In the genomic region with DNA sequence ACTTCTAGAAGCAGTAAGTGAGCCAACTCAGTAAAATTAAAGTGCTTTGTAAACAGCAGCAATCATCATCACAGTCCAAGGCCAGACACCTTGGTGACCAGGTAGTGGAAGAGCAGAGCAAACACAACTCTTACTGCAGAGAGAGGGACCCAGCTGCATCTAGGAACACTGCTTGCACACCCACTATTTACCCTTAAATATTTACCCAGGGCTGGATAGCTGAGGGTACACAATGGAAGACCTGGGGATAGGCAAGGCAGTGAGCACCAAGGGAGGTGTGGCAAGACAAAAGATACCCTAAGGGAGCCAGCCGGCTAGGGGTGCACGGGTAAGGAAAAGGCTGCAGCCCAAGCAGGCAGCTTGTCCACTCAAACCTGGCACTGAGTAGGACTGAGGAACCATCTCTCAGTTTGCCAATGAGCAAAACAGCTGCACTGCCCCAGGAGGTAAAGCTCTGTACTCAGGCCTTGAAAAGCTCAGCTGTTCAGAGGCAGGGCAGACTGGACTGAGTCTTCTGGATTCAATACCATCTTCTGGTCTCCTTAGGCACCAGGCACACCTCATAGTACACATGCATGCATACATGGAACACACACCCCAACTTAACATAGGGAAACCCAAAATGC, we compare ENCODE assay signal across 23 mouse cellular contexts. TPM values are rescaled to one million over a fixed set of nuclear protein-coding genes. Genes with fewer than 3 reads are reported as not detected.
DNase-seq lines count a peak whose midpoint lies in the region; ATAC-seq lines count a peak whose summit lies in the region.
"Had no signal": no experiment of that assay in that cellular context is flagged by ENCODE, and none has a peak within 500 bp of the region (broad histone marks: within the 10 kb centered on the region; RNA-seq: fewer than 3 reads in every experiment).

No protein-coding gene starts in this region.

- ATAC-seq in hindbrain, embryonic 14.5 days (ENCODE audit: low FRiP score) = peak; percentile 12; the same call in 1 of the 2 replicates
- ATAC-seq in hindbrain, embryonic 11.5 days (ENCODE audit: low FRiP score) = no peak
- peak; percentile 45 for ATAC-seq in intestine, embryonic 15.5 days
- ATAC-seq in liver, embryonic 13.5 days (ENCODE audit: low read depth) = peak; percentile 28; the same call in 1 of the 2 replicates
- ATAC-seq in stomach, embryonic 14.5 days (ENCODE audit: insufficient number of reproducible peaks, insufficient read depth, low FRiP score, low read depth) = peak; percentile 81
- no peak for ATAC-seq in midbrain, embryonic 14.5 days (ENCODE audit: low FRiP score, low TSS enrichment)
- ATAC-seq in erythroid progenitor cell, adult 5-6 weeks (replicated peaks; ENCODE audit: low FRiP score, poor library complexity, severe bottlenecking) = no peak
- ATAC-seq: forebrain, embryonic 14.5 days; inflammation-experienced regulatory T-cells, adult 6 months had no signal

- H3K27ac ChIP-seq in hindbrain, embryonic 14.5 days = no peak overlapping the region
- no peak overlapping the region for H3K27ac ChIP-seq in hindbrain, embryonic 11.5 days (ENCODE audit: low read depth, low read length)
- no peak overlapping the region for H3K27ac ChIP-seq in intestine, embryonic 15.5 days
- H3K27ac ChIP-seq in liver, embryonic 13.5 days = 0 out of 2 replicates have a peak overlapping the region, but pooled peaks have one; percentile 4
- peak overlapping the region; percentile 78 for H3K27ac ChIP-seq in stomach, embryonic 14.5 days (ENCODE audit: low read length)
- no peak overlapping the region for H3K27ac ChIP-seq in midbrain, embryonic 14.5 days (replicated peaks; ENCODE audit: low read depth, low read length)
- H3K27ac ChIP-seq: heart, embryonic 10.5 days; hindbrain, embryonic 12.5 days; midbrain, embryonic 12.5 days; neural tube, embryonic 13.5 days had no signal

- 73% methylated on average over 2 of the region's 2 CpGs for WGBS in hindbrain, embryonic 14.5 days
- WGBS in hindbrain, embryonic 11.5 days = 72% methylated on average over 2 of the region's 2 CpGs
- WGBS in intestine, embryonic 15.5 days = 49% methylated on average over 2 of the region's 2 CpGs
- WGBS in liver, embryonic 13.5 days (ENCODE audit: insufficient replicate concordance) = 78% methylated on average over 2 of the region's 2 CpGs
- WGBS in stomach, embryonic 14.5 days = 57% methylated on average over 2 of the region's 2 CpGs
- WGBS in midbrain, embryonic 14.5 days = 48% methylated on average over 2 of the region's 2 CpGs

- peaks cover under 1% of the 10 kb centered on the region for H3K4me1 ChIP-seq in hindbrain, embryonic 14.5 days (replicated peaks; ENCODE audit: control insufficient read depth, insufficient read depth, low read length)
- no peaks in the 10 kb centered on the region for H3K4me1 ChIP-seq in hindbrain, embryonic 11.5 days (replicated peaks; ENCODE audit: control insufficient read depth, insufficient read depth, low read length)
- H3K4me1 ChIP-seq in intestine, embryonic 15.5 days (replicated peaks) = peaks cover 54% of the 10 kb centered on the region
- H3K4me1 ChIP-seq in liver, embryonic 13.5 days (replicated peaks) = peaks cover 81% of the 10 kb centered on the region
- peaks cover 39% of the 10 kb centered on the region for H3K4me1 ChIP-seq in stomach, embryonic 14.5 days (ENCODE audit: control insufficient read depth, insufficient read depth, low read length)
- peaks cover 4% of the 10 kb centered on the region; the same call in 1 of the 2 replicates for H3K4me1 ChIP-seq in midbrain, embryonic 14.5 days (ENCODE audit: control insufficient read depth, insufficient read depth, low read length)

- no peaks in the 10 kb centered on the region for H3K9me3 ChIP-seq in hindbrain, embryonic 14.5 days (ENCODE audit: control insufficient read depth, low read length)
- no peaks in the 10 kb centered on the region for H3K9me3 ChIP-seq in hindbrain, embryonic 11.5 days (ENCODE audit: control insufficient read depth, low read length)
- H3K9me3 ChIP-seq in intestine, embryonic 15.5 days = no peaks in the 10 kb centered on the region
- no peaks in the 10 kb centered on the region for H3K9me3 ChIP-seq in liver, embryonic 13.5 days (replicated peaks)
- H3K9me3 ChIP-seq in stomach, embryonic 14.5 days (ENCODE audit: control insufficient read depth, low read depth, low read length) = no peaks in the 10 kb centered on the region
- H3K9me3 ChIP-seq in midbrain, embryonic 14.5 days (ENCODE audit: control insufficient read depth, low read length) = no peaks in the 10 kb centered on the region
- H3K9me3 ChIP-seq: heart, embryonic 10.5 days; hindbrain, embryonic 12.5 days; kidney, embryonic 15.5 days; limb, embryonic 12.5 days; midbrain, embryonic 12.5 days; neural tube, embryonic 13.5 days had no signal

- H3K4me3 ChIP-seq in hindbrain, embryonic 14.5 days (replicated peaks; ENCODE audit: low read length) = no peak overlapping the region
- H3K4me3 ChIP-seq in hindbrain, embryonic 11.5 days (ENCODE audit: low read depth, low read length) = no peak overlapping the region
- H3K4me3 ChIP-seq in intestine, embryonic 15.5 days (replicated peaks) = no peak overlapping the region
- no peak overlapping the region for H3K4me3 ChIP-seq in liver, embryonic 13.5 days (replicated peaks)
- H3K4me3 ChIP-seq in stomach, embryonic 14.5 days (ENCODE audit: low read depth, low read length) = no peak overlapping the region
- H3K4me3 ChIP-seq in midbrain, embryonic 14.5 days (replicated peaks; ENCODE audit: low read depth, low read length) = no peak overlapping the region
- H3K4me3 ChIP-seq: heart, embryonic 10.5 days; hindbrain, embryonic 12.5 days; kidney, embryonic 15.5 days; limb, embryonic 12.5 days; midbrain, embryonic 12.5 days; neural tube, embryonic 13.5 days had no signal

- no peaks in the 10 kb centered on the region for H3K27me3 ChIP-seq in hindbrain, embryonic 14.5 days (ENCODE audit: control insufficient read depth, insufficient read depth, low read length)
- H3K27me3 ChIP-seq in hindbrain, embryonic 11.5 days (ENCODE audit: control insufficient read depth, insufficient read depth, low read length) = no peaks in the 10 kb centered on the region
- H3K27me3 ChIP-seq in intestine, embryonic 15.5 days (replicated peaks) = no peaks in the 10 kb centered on the region
- no peaks in the 10 kb centered on the region for H3K27me3 ChIP-seq in liver, embryonic 13.5 days
- H3K27me3 ChIP-seq in stomach, embryonic 14.5 days (ENCODE audit: control insufficient read depth, insufficient read depth, low read length) = no peaks in the 10 kb centered on the region
- H3K27me3 ChIP-seq in midbrain, embryonic 14.5 days (ENCODE audit: control insufficient read depth, insufficient read depth, low read length) = no peaks in the 10 kb centered on the region
- H3K27me3 ChIP-seq: hindbrain, embryonic 12.5 days; kidney, embryonic 15.5 days; limb, embryonic 12.5 days; midbrain, embryonic 12.5 days; neural tube, embryonic 13.5 days had no signal

- H3K36me3 ChIP-seq in hindbrain, embryonic 14.5 days (replicated peaks; ENCODE audit: control insufficient read depth, insufficient read depth) = 0 out of 2 replicates have a peak, but pooled peaks cover 2% of the 10 kb centered on the region
- no peaks in the 10 kb centered on the region for H3K36me3 ChIP-seq in hindbrain, embryonic 11.5 days (ENCODE audit: control insufficient read depth, insufficient read depth, low read length)
- H3K36me3 ChIP-seq in intestine, embryonic 15.5 days = no peaks in the 10 kb centered on the region
- H3K36me3 ChIP-seq in liver, embryonic 13.5 days = peaks cover 18% of the 10 kb centered on the region
- H3K36me3 ChIP-seq in stomach, embryonic 14.5 days (ENCODE audit: control insufficient read depth, insufficient read depth, low read length) = no peaks in the 10 kb centered on the region
- 0 out of 2 replicates have a peak, but pooled peaks cover under 1% of the 10 kb centered on the region for H3K36me3 ChIP-seq in midbrain, embryonic 14.5 days (ENCODE audit: control insufficient read depth, insufficient read depth, low read length)
- H3K36me3 ChIP-seq: midbrain, embryonic 12.5 days; neural tube, embryonic 13.5 days had no signal

- H3K9ac ChIP-seq in hindbrain, embryonic 14.5 days = no peak overlapping the region
- no peak overlapping the region for H3K9ac ChIP-seq in hindbrain, embryonic 11.5 days (ENCODE audit: low read depth, low read length)
- no peak overlapping the region for H3K9ac ChIP-seq in intestine, embryonic 15.5 days
- no peak overlapping the region for H3K9ac ChIP-seq in liver, embryonic 13.5 days
- H3K9ac ChIP-seq in stomach, embryonic 14.5 days (replicated peaks; ENCODE audit: low read depth, low read length) = no peak overlapping the region
- H3K9ac ChIP-seq in midbrain, embryonic 14.5 days (replicated peaks; ENCODE audit: low read length) = no peak overlapping the region
- H3K9ac ChIP-seq: kidney, embryonic 15.5 days; limb, embryonic 12.5 days; midbrain, embryonic 12.5 days; neural tube, embryonic 13.5 days had no signal

- H3K4me2 ChIP-seq in hindbrain, embryonic 14.5 days (replicated peaks) = no peak overlapping the region
- H3K4me2 ChIP-seq in hindbrain, embryonic 11.5 days (replicated peaks; ENCODE audit: low read depth, low read length) = no peak overlapping the region
- H3K4me2 ChIP-seq in intestine, embryonic 15.5 days (replicated peaks) = no peak overlapping the region
- H3K4me2 ChIP-seq in liver, embryonic 13.5 days = 0 out of 2 replicates have a peak overlapping the region, but pooled peaks have one; percentile 5
- no peak overlapping the region; the same call in 1 of the 2 replicates for H3K4me2 ChIP-seq in stomach, embryonic 14.5 days (replicated peaks; ENCODE audit: low read depth, low read length)
- no peak overlapping the region for H3K4me2 ChIP-seq in midbrain, embryonic 14.5 days (ENCODE audit: low read length)
- H3K4me2 ChIP-seq: hindbrain, embryonic 12.5 days; kidney, embryonic 15.5 days; limb, embryonic 12.5 days; midbrain, embryonic 12.5 days; neural tube, embryonic 13.5 days had no signal

- DNase-seq in hindbrain, embryonic 14.5 days (ENCODE audit: low spot score) = no peak
- DNase-seq in hindbrain, embryonic 11.5 days (ENCODE audit: low spot score) = no peak
- no peak for DNase-seq in liver, embryonic 13.5 days
- no peak for DNase-seq in midbrain, embryonic 14.5 days
- no peak for DNase-seq in adrenal gland, postnatal 4 days (ENCODE audit: low spot score in 2 of 2)
- DNase-seq: adrenal gland, postnatal 36 days; cerebellum, adult 8-10 months; kidney, postnatal 4 days; right cerebral cortex, adult 18-20 months; thymus, adult 2 months had no signal

RNA-seq across cellular contexts. Expression of gene Ppp1r37, which starts 15.4 kb away (rescaled TPM):
- polyA plus RNA-seq in hindbrain, embryonic 14.5 days (2014; fragmentation: Nextera tagmentation; extraction: Ambion mirVana) = 12.7 and 12.9 TPM in 2 replicates
- 4.2 and 5.8 TPM in 2 replicates for polyA plus RNA-seq in hindbrain, embryonic 11.5 days (2014; fragmentation: Nextera tagmentation; extraction: Ambion mirVana)
- polyA plus RNA-seq in intestine, embryonic 15.5 days (2015; fragmentation: Nextera tagmentation; extraction: Ambion mirVana) = 18.3 and 21.8 TPM in 2 replicates
- polyA plus RNA-seq in liver, embryonic 13.5 days (2015; fragmentation: Nextera tagmentation; extraction: Ambion mirVana) = 7.8 and 8.3 TPM in 2 replicates
- 6.3 and 7.1 TPM in 2 replicates for polyA plus RNA-seq in stomach, embryonic 14.5 days (2014; fragmentation: Nextera tagmentation; extraction: Ambion mirVana)
- polyA plus RNA-seq in midbrain, embryonic 14.5 days (2014; fragmentation: Nextera tagmentation; extraction: Ambion mirVana) = 9.5 and 31.7 TPM in 2 replicates
- total RNA-seq in adrenal gland, postnatal 4 days (2021) = 10 to 100 TPM; 66.7 to 67.1 TPM
- total RNA-seq in erythroid progenitor cell, adult 5-6 weeks (2015; ENCODE audit: low replicate concordance) = 51.1 and 51.5 TPM in 2 replicates
- total RNA-seq in erythroid progenitor cell, adult 5-6 weeks (2017; ENCODE audit: low replicate concordance) = 54.5 and 74.7 TPM in 2 replicates

RNA-seq across cellular contexts. Expression of gene Zfp296, which starts 29.6 kb away (rescaled TPM):
- 0.13 and 0.16 TPM in 2 replicates for polyA plus RNA-seq in hindbrain, embryonic 14.5 days (2014; fragmentation: Nextera tagmentation; extraction: Ambion mirVana)
- 0.22 and 0.38 TPM in 2 replicates for polyA plus RNA-seq in hindbrain, embryonic 11.5 days (2014; fragmentation: Nextera tagmentation; extraction: Ambion mirVana)
- 0.63 and 0.95 TPM in 2 replicates for polyA plus RNA-seq in intestine, embryonic 15.5 days (2015; fragmentation: Nextera tagmentation; extraction: Ambion mirVana)
- polyA plus RNA-seq in liver, embryonic 13.5 days (2015; fragmentation: Nextera tagmentation; extraction: Ambion mirVana) = 1.3 and 1.5 TPM in 2 replicates
- polyA plus RNA-seq in stomach, embryonic 14.5 days (2014; fragmentation: Nextera tagmentation; extraction: Ambion mirVana) = 1.2 and 2.1 TPM in 2 replicates
- polyA plus RNA-seq in midbrain, embryonic 14.5 days (2014; fragmentation: Nextera tagmentation; extraction: Ambion mirVana) = 0.22 and 0.32 TPM in 2 replicates
- under 1 TPM; 0.25 to 0.39 TPM for total RNA-seq in adrenal gland, postnatal 4 days (2021)
- not detected in 2 replicates for total RNA-seq in erythroid progenitor cell, adult 5-6 weeks (2015; ENCODE audit: low replicate concordance)
- 1.7 TPM in 1 of 2 replicates, not detected in the other for total RNA-seq in erythroid progenitor cell, adult 5-6 weeks (2017; ENCODE audit: low replicate concordance)
- total RNA-seq: layer of hippocampus, postnatal 10 days had no signal

RNA-seq across cellular contexts. Expression of gene Nkpd1, which starts 29.8 kb away (rescaled TPM):
- 0.98 and 1.1 TPM in 2 replicates for polyA plus RNA-seq in hindbrain, embryonic 14.5 days (2014; fragmentation: Nextera tagmentation; extraction: Ambion mirVana)
- 0.10 and 0.17 TPM in 2 replicates for polyA plus RNA-seq in hindbrain, embryonic 11.5 days (2014; fragmentation: Nextera tagmentation; extraction: Ambion mirVana)
- polyA plus RNA-seq in intestine, embryonic 15.5 days (2015; fragmentation: Nextera tagmentation; extraction: Ambion mirVana) = 0.10 and 0.11 TPM in 2 replicates
- not detected in 2 replicates for polyA plus RNA-seq in liver, embryonic 13.5 days (2015; fragmentation: Nextera tagmentation; extraction: Ambion mirVana)
- not detected in 2 replicates for polyA plus RNA-seq in stomach, embryonic 14.5 days (2014; fragmentation: Nextera tagmentation; extraction: Ambion mirVana)
- 0.51 and 0.74 TPM in 2 replicates for polyA plus RNA-seq in midbrain, embryonic 14.5 days (2014; fragmentation: Nextera tagmentation; extraction: Ambion mirVana)
- total RNA-seq in adrenal gland, postnatal 4 days (2021) = under 1 TPM; 0.17 to 0.28 TPM
- total RNA-seq in erythroid progenitor cell, adult 5-6 weeks (2015; ENCODE audit: low replicate concordance) = not detected in 2 replicates
- total RNA-seq in erythroid progenitor cell, adult 5-6 weeks (2017; ENCODE audit: low replicate concordance) = not detected in 2 replicates
- polyA plus RNA-seq: heart, postnatal 0 days; inflammation-experienced regulatory T-cells, adult 6 months had no signal

RNA-seq across cellular contexts. Expression of gene Gemin7, which starts 29.9 kb away (rescaled TPM):
- polyA plus RNA-seq in hindbrain, embryonic 14.5 days (2014; fragmentation: Nextera tagmentation; extraction: Ambion mirVana) = 141 and 157 TPM in 2 replicates
- 161 and 173 TPM in 2 replicates for polyA plus RNA-seq in hindbrain, embryonic 11.5 days (2014; fragmentation: Nextera tagmentation; extraction: Ambion mirVana)
- 131 and 140 TPM in 2 replicates for polyA plus RNA-seq in intestine, embryonic 15.5 days (2015; fragmentation: Nextera tagmentation; extraction: Ambion mirVana)
- 84.9 and 92.7 TPM in 2 replicates for polyA plus RNA-seq in liver, embryonic 13.5 days (2015; fragmentation: Nextera tagmentation; extraction: Ambion mirVana)
- polyA plus RNA-seq in stomach, embryonic 14.5 days (2014; fragmentation: Nextera tagmentation; extraction: Ambion mirVana) = 163 and 180 TPM in 2 replicates
- polyA plus RNA-seq in midbrain, embryonic 14.5 days (2014; fragmentation: Nextera tagmentation; extraction: Ambion mirVana) = 140 and 154 TPM in 2 replicates
- 10 to 100 TPM; 67.0 to 68.8 TPM for total RNA-seq in adrenal gland, postnatal 4 days (2021)
- 78.9 and 80.1 TPM in 2 replicates for total RNA-seq in erythroid progenitor cell, adult 5-6 weeks (2015; ENCODE audit: low replicate concordance)
- 19.6 and 26.4 TPM in 2 replicates for total RNA-seq in erythroid progenitor cell, adult 5-6 weeks (2017; ENCODE audit: low replicate concordance)

RNA-seq across cellular contexts. Expression of gene Trappc6a, which starts 39.3 kb away (rescaled TPM):
- polyA plus RNA-seq in hindbrain, embryonic 14.5 days (2014; fragmentation: Nextera tagmentation; extraction: Ambion mirVana) = 34.2 and 38.8 TPM in 2 replicates
- polyA plus RNA-seq in hindbrain, embryonic 11.5 days (2014; fragmentation: Nextera tagmentation; extraction: Ambion mirVana) = 45.7 and 49.8 TPM in 2 replicates
- 124 and 137 TPM in 2 replicates for polyA plus RNA-seq in intestine, embryonic 15.5 days (2015; fragmentation: Nextera tagmentation; extraction: Ambion mirVana)
- polyA plus RNA-seq in liver, embryonic 13.5 days (2015; fragmentation: Nextera tagmentation; extraction: Ambion mirVana) = 39.5 and 45.2 TPM in 2 replicates
- 83.4 and 89.0 TPM in 2 replicates for polyA plus RNA-seq in stomach, embryonic 14.5 days (2014; fragmentation: Nextera tagmentation; extraction: Ambion mirVana)
- polyA plus RNA-seq in midbrain, embryonic 14.5 days (2014; fragmentation: Nextera tagmentation; extraction: Ambion mirVana) = 30.1 and 36.6 TPM in 2 replicates
- 10 to 100 TPM; 67.0 to 76.7 TPM for total RNA-seq in adrenal gland, postnatal 4 days (2021)
- total RNA-seq in erythroid progenitor cell, adult 5-6 weeks (2015; ENCODE audit: low replicate concordance) = 12.6 and 31.9 TPM in 2 replicates
- 3.5 and 5.8 TPM in 2 replicates for total RNA-seq in erythroid progenitor cell, adult 5-6 weeks (2017; ENCODE audit: low replicate concordance)

Comparison
In these comparisons a context has a peak if more than half of its experiments do, and no peak if none do; other contexts are left out.
1. ATAC-seq: peak in hindbrain, embryonic 14.5 days (single experiment), intestine, embryonic 15.5 days (single experiment), liver, embryonic 13.5 days (single experiment) and stomach, embryonic 14.5 days (single experiment); none in hindbrain, embryonic 11.5 days (single experiment), midbrain, embryonic 14.5 days (single experiment) and erythroid progenitor cell, adult 5-6 weeks (single experiment).
2. H3K27ac ChIP-seq: peak in liver, embryonic 13.5 days (single experiment) and stomach, embryonic 14.5 days (single experiment); none in hindbrain, embryonic 14.5 days (single experiment), hindbrain, embryonic 11.5 days (single experiment), intestine, embryonic 15.5 days (single experiment) and midbrain, embryonic 14.5 days (single experiment).